Mouse (Mus musculus): ENCODE measurements at regions not wholly inside any gene's neighbourhood (a gene's known extent, or its start where the extent isn't known, plus 50 kb on each side); places are given as distances from the start of the nearest gene placed in this dataset.

- no peak for DNase-seq (ENCODE audit: low spot score)
Measured at GRCm38 (mm10) chr13:30085446-30085845, 50.8 kb upstream of the Mboat1 start.

GRCm38 (mm10) chr13:30085005-30085404, 51.3 kb upstream of the Mboat1 start:
- peak; percentile 84 for DNase-seq (ENCODE audit: low spot score)

- no peak for DNase-seq (ENCODE audit: low spot score)
Measured at GRCm38 (mm10) chr13:30084386-30084785, 51.9 kb upstream of the Mboat1 start.

- no peak for DNase-seq (ENCODE audit: low spot score)
Measured at GRCm38 (mm10) chr13:30083949-30084348, 52.3 kb upstream of the Mboat1 start.

- no peak for DNase-seq (ENCODE audit: low spot score)
Measured at GRCm38 (mm10) chr13:30082761-30083160, 53.5 kb upstream of the Mboat1 start.

GRCm38 (mm10) chr13:30080705-30081474, 55.4 kb upstream of the Mboat1 start:
- no peak for DNase-seq (ENCODE audit: low spot score)

- no peak for DNase-seq (ENCODE audit: low spot score)
Measured at GRCm38 (mm10) chr13:30074517-30075064, 61.7 kb upstream of the Mboat1 start.

- no peak for DNase-seq (ENCODE audit: low spot score)
Measured at GRCm38 (mm10) chr13:30074069-30074468, 62.2 kb upstream of the Mboat1 start.

- DNase-seq (ENCODE audit: low spot score), result no peak
Measured at GRCm38 (mm10) chr13:30069397-30069796, 66.9 kb upstream of the Mboat1 start.

- DNase-seq (ENCODE audit: low spot score), result no peak
Measured at GRCm38 (mm10) chr13:30067581-30068375, 68.5 kb upstream of the Mboat1 start.

GRCm38 (mm10) chr13:30065520-30065919, 70.8 kb upstream of the Mboat1 start:
- DNase-seq (ENCODE audit: low spot score), result no peak

- DNase-seq (ENCODE audit: low spot score), result no peak
Measured at GRCm38 (mm10) chr13:30063741-30064140, 72.5 kb upstream of the Mboat1 start.

- no peak for DNase-seq (ENCODE audit: low spot score)
Measured at GRCm38 (mm10) chr13:30062285-30062684, 74.0 kb upstream of the Mboat1 start.

- no peak for DNase-seq (ENCODE audit: low spot score)
Measured at GRCm38 (mm10) chr13:30055141-30055645, 69.3 kb upstream of the E2f3 start.

GRCm38 (mm10) chr13:30051891-30052550, 66.2 kb upstream of the E2f3 start:
- DNase-seq (ENCODE audit: low spot score), result no peak

GRCm38 (mm10) chr13:30050745-30051508, 65.1 kb upstream of the E2f3 start:
- no peak for DNase-seq (ENCODE audit: low spot score)

- no peak for DNase-seq (ENCODE audit: low spot score)
Measured at GRCm38 (mm10) chr13:30048260-30048859, 62.5 kb upstream of the E2f3 start.

- no peak for DNase-seq (ENCODE audit: low spot score)
Measured at GRCm38 (mm10) chr13:30046504-30047169, 60.8 kb upstream of the E2f3 start.

- no peak for DNase-seq (ENCODE audit: low spot score)
Measured at GRCm38 (mm10) chr13:30046061-30046460, 60.2 kb upstream of the E2f3 start.

- no peak for DNase-seq (ENCODE audit: low spot score)
Measured at GRCm38 (mm10) chr13:30045225-30045624, 59.4 kb upstream of the E2f3 start.
